Mouse (Mus musculus) bone marrow macrophage, adult 2 months (primary cell): ENCODE measurements around the gene Tex11. TPM values are rescaled to one million over a fixed set of nuclear protein-coding genes. Genes with fewer than 3 reads are reported as not detected.

Experiments used
- H3K27ac ChIP-seq: 2 replicates; pipeline ENCODE4 v1.5.1; 2012; ENCODE audit warnings: low read depth, low read length; ENCODE audit not compliant: insufficient read depth
- H3K4me1 ChIP-seq: 2 replicates; pipeline ENCODE4 v1.6.1; 2012; ENCODE audit warnings: low read length; ENCODE audit not compliant: control insufficient read depth, insufficient read depth
- H3K4me3 ChIP-seq: 2 replicates; pipeline ENCODE4 v1.5.1; 2012; ENCODE audit warnings: mild to moderate bottlenecking, low read length, moderate library complexity; ENCODE audit not compliant: insufficient read depth
- CTCF ChIP-seq: IDR thresholded peaks from 2 replicates; pipeline ENCODE4 v1.5.1; 2012; ENCODE audit warnings: low read depth, mild to moderate bottlenecking, low read length, moderate library complexity
- POLR2A ChIP-seq: IDR thresholded peaks from 2 replicates; pipeline ENCODE4 v1.6.1; 2012; ENCODE audit warnings: mild to moderate bottlenecking, low read depth, low read length, borderline replicate concordance
- polyA plus RNA-seq: library from polyadenylated mRNA; stranded (reverse); fragments of >200 nt; gene quantifications from 2 replicates; pipeline ENCODE4 v1.2.4, GENCODE M21; 2012; ENCODE audit not compliant: missing spikeins, insufficient read depth, insufficient read length

Tex11 gene
- polyA plus RNA-seq, 1 experiment: not detected

- TF ChIP-seq POLR2A (no peak), CTCF (no peak)
Measured at GRCm38 (mm10) chrX:100818681-100819080, 240.8 kb downstream of the Tex11 start.

GRCm38 (mm10) chrX:100815766-100816165 lies 243.7 kb downstream of the Tex11 start:
- Histone ChIP-seq H3K4me1 (no peaks in the 10 kb centered on the region), H3K4me3 (no peak overlapping the region), H3K27ac (no peak overlapping the region)
- TF ChIP-seq CTCF (no peak), POLR2A (no peak)

More at GRCm38 (mm10) chrX:100818681-100819080, 240.8 kb downstream of the Tex11 start:
- Histone ChIP-seq H3K4me1 (no peaks in the 10 kb centered on the region), H3K27ac (no peak overlapping the region), H3K4me3 (no peak overlapping the region)

GRCm38 (mm10) chrX:100814139-100814538 lies 245.3 kb downstream of the Tex11 start:
- Histone ChIP-seq H3K4me1 (no peaks in the 10 kb centered on the region), H3K27ac (no peak overlapping the region), H3K4me3 (no peak overlapping the region)
- TF ChIP-seq CTCF: no peak
- TF ChIP-seq POLR2A: no peak

- Histone ChIP-seq H3K4me3 (no peak overlapping the region), H3K4me1 (no peaks in the 10 kb centered on the region), H3K27ac (no peak overlapping the region)
- TF ChIP-seq POLR2A: no peak
- TF ChIP-seq CTCF: no peak
Measured at GRCm38 (mm10) chrX:100811129-100811528, 248.3 kb downstream of the Tex11 start.

GRCm38 (mm10) chrX:100802034-100802433 lies 257.4 kb downstream of the Tex11 start:
- Histone ChIP-seq H3K4me1 (no peaks in the 10 kb centered on the region; the same call in 1 of the 2 replicates), H3K4me3 (no peak overlapping the region), H3K27ac (no peak overlapping the region)
- TF ChIP-seq CTCF (no peak), POLR2A (no peak)

- Histone ChIP-seq H3K27ac (no peak overlapping the region), H3K4me3 (no peak overlapping the region), H3K4me1 (no peaks in the 10 kb centered on the region; the same call in 1 of the 2 replicates)
- TF ChIP-seq POLR2A (no peak), CTCF (no peak)
Measured at GRCm38 (mm10) chrX:100800643-100801042, 258.8 kb downstream of the Tex11 start.

- Histone ChIP-seq H3K4me3 (no peak overlapping the region), H3K4me1 (no peaks in the 10 kb centered on the region; the same call in 1 of the 2 replicates), H3K27ac (no peak overlapping the region)
- no peak for TF ChIP-seq CTCF
- TF ChIP-seq POLR2A: no peak
Measured at GRCm38 (mm10) chrX:100797851-100798527, 261.5 kb downstream of the Tex11 start.

- Histone ChIP-seq H3K27ac (no peak overlapping the region), H3K4me1 (no peaks in the 10 kb centered on the region; the same call in 1 of the 2 replicates)
Measured at GRCm38 (mm10) chrX:100797370-100797769, 262.1 kb downstream of the Tex11 start.

GRCm38 (mm10) chrX:100796741-100797090 lies 262.8 kb downstream of the Tex11 start:
- no peak overlapping the region for H3K4me3 ChIP-seq
- H3K27ac ChIP-seq: no peak overlapping the region
- TF ChIP-seq POLR2A: no peak
- no peaks in the 10 kb centered on the region; the same call in 1 of the 2 replicates for H3K4me1 ChIP-seq

More at GRCm38 (mm10) chrX:100797370-100797769, 262.1 kb downstream of the Tex11 start:
- TF ChIP-seq POLR2A (no peak), CTCF (no peak)
- no peak overlapping the region for H3K4me3 ChIP-seq

GRCm38 (mm10) chrX:100796041-100796740 lies 263.3 kb downstream of the Tex11 start:
- TF ChIP-seq CTCF: no peak
- no peak for TF ChIP-seq POLR2A
- no peaks in the 10 kb centered on the region; the same call in 1 of the 2 replicates for H3K4me1 ChIP-seq
- H3K27ac ChIP-seq: no peak overlapping the region
- H3K4me3 ChIP-seq: no peak overlapping the region

- Histone ChIP-seq H3K4me1 (no peaks in the 10 kb centered on the region; the same call in 1 of the 2 replicates), H3K27ac (no peak overlapping the region), H3K4me3 (no peak overlapping the region)
- no peak for TF ChIP-seq CTCF
- TF ChIP-seq POLR2A: no peak
Measured at GRCm38 (mm10) chrX:100789322-100789721, 270.1 kb downstream of the Tex11 start.

Other genes with a start within 250 kb of the Tex11 start
- gene Slc7a3, start 26.4 kb upstream of the Tex11 start, polyA plus RNA-seq: 0.29 and 0.71 TPM in 2 replicates
- 55.8 and 66.5 TPM in 2 replicates for gene Snx12, start 162.9 kb upstream of the Tex11 start, polyA plus RNA-seq
- 27.9 and 29.2 TPM in 2 replicates for gene Foxo4, start 194.9 kb upstream of the Tex11 start, polyA plus RNA-seq
- 2.3 TPM in 1 of 2 replicates, not detected in the other for gene Gm614, start 204.3 kb upstream of the Tex11 start, polyA plus RNA-seq
- gene Il2rg, start 208.6 kb upstream of the Tex11 start, polyA plus RNA-seq: 167 and 176 TPM in 2 replicates
- gene Gm20489, start 209.4 kb upstream of the Tex11 start, polyA plus RNA-seq: 2.3 TPM in 1 of 2 replicates, not detected in the other
- 64.7 and 73.5 TPM in 2 replicates for gene Med12, start 214.4 kb upstream of the Tex11 start, polyA plus RNA-seq
- gene Nlgn3, start 239.5 kb upstream of the Tex11 start, polyA plus RNA-seq: not detected in 2 replicates